Mouse (Mus musculus) CH12.LX (cell line): ENCODE measurements around the gene Anxa8.

ENCODE experiments used
- POLR2A ChIP-seq: IDR thresholded peaks from 2 replicates; pipeline ENCODE4 v1.6.1; 2011; ENCODE audit warnings: low read depth, mild to moderate bottlenecking, improper control_type of control experiment, low read length
- ZMIZ1 ChIP-seq: IDR thresholded peaks from 2 replicates; pipeline ENCODE4 v1.6.1; 2012; ENCODE audit warnings: low read depth, mild to moderate bottlenecking, inconsistent platforms, low read length, improper control_type of control experiment

DNA sequence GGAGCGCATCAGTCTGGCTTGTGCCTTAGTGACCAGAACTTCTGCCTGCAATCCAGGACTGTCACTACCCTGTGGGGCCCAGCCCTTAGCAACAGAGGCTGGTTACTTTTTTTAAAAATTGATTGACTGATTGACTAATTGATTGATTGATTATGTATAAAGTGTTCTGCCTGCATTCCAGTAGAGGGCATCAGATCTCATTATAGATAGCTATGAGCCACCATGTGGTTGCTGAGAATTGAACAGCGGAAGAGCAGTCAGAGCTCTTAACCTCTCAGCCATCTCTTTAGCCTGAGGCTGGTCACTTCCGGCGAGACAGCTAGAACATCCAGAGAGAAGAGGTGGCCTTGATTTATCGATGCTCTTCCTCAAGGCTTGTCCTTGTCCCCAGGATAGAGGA, 8.6 kb upstream of the Anxa8 start:
- TF ChIP-seq POLR2A (no peak), ZMIZ1 (no peak)
